Mouse (Mus musculus): ENCODE results near the gene Grem1.
A peak's percentile ranks its signal among the peaks of the same experiment; 100 is the strongest.

The Grem1 gene

DNA sequence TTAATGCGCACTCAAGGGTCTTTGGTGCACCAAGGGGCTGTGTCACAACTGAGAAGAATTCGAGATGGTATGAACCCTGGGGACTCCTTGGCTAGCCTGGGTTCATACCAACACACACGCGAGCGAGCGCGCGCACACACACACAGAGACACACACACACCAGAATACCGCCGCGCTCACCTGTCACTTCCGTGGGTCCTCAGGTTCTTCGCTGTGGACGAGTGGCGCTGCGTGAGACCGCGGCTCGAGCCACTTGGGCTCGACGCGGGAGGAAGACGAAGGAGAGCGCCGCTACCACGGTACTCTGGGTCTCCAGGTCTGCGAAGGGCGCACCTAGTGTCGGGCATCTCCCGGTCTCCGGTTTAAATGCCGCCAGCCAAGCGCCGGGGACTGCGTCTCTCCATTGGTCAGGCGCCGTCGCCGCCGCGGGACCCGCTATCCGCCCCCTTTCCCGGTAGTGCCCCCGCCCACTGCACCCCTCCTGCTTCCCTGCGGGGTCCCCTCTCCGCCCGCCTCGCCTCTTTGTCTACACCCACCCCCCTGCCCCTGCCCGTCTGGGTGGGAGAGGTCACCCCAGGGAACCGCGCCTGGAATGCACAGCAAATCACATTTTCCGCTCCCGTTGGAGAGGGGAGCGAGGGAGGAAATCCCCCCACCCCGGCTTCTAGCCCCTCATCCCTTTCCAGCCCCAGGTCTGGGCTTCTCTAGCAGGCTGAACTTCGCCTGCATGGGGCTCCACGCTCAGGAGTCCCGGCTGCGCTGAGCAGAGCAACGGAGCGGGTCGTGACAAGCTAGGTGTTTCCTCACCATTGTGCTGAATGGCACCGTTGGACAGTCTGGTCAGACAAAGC lies at the start of gene Grem1:
Grem1 (minus strand) TSS at position 336 of the 851 bp plus-strand sequence.
- peak; percentile 26 for DNase-seq

- DNase-seq, result peak; percentile 75
These were observed 49.2 kb upstream of the Grem1 start for GRCm38 (mm10) chr2:113807640-113808039.

GRCm38 (mm10) chr2:113806851-113807577 lies 48.6 kb upstream of the Grem1 start:
- DNase-seq, result no peak

GRCm38 (mm10) chr2:113805765-113806164 lies 47.3 kb upstream of the Grem1 start:
- DNase-seq, result no peak

- DNase-seq, result no peak
These were observed 45.3 kb upstream of the Grem1 start for GRCm38 (mm10) chr2:113803753-113804152.

- DNase-seq, result no peak
These were observed 42.4 kb upstream of the Grem1 start for GRCm38 (mm10) chr2:113800846-113801245.

DNA sequence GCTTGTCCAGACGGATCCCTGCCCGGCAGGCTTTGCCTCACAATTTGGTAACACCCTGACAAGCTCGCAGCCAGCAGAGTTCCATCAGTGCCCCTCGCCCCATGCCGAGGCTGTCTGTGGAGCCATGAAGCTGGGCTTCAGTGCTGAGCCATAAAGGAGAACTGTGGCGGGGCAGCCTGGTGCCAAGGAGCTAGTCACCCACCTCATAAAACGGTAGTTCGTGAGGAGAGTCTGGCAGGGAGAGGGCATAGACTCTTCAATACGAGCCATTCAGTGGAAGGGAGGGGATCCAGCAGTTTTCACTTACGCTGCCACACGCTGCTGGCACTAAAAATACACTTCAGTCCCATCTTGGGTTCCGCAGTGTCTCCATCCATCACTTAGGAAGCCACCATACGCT lies 40.2 kb upstream of the Grem1 start:
- no peak for DNase-seq

- no peak for DNase-seq
These were observed 36.7 kb upstream of the Grem1 start for GRCm38 (mm10) chr2:113795186-113795585.

DNA sequence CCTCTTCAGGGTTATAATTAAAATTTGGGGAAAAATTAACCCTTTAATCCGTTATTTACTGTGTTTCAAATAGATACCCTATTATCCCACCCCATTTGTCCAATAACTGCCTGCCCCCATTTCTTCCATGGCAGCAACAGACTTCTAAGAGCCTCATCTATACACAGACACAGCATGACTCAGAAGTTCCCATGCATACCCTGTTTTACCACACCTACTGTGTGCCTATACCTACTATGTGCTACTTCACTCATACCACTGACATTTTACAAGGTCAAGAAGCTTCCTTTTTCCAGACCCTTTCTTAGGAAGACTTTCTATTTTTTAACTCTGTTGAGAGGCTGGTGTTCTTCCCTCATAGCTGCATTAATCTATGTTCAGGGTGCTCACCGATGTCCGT lies 35.1 kb upstream of the Grem1 start:
- DNase-seq, result no peak

- DNase-seq, result no peak
These were observed 30.5 kb upstream of the Grem1 start for GRCm38 (mm10) chr2:113788821-113789387.

DNA sequence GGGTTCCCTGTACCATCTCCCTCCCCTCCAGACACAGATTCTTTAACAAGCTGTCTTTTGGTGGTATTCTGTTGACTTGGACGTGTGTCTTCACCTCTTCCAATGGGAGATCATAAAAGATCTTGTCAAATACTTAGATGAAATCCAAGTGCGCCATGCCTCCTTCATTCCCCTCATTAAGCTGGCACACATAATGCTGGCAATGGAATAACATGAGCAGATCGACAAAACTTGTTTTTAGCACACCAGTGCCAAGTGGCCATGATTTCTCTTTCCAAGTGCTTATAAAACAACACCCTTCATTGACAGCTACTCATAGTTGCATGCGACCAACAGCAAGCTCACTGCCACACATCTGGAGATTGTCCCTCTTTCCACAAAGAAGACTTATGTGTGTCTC lies 29.4 kb upstream of the Grem1 start:
- DNase-seq, result no peak

DNA sequence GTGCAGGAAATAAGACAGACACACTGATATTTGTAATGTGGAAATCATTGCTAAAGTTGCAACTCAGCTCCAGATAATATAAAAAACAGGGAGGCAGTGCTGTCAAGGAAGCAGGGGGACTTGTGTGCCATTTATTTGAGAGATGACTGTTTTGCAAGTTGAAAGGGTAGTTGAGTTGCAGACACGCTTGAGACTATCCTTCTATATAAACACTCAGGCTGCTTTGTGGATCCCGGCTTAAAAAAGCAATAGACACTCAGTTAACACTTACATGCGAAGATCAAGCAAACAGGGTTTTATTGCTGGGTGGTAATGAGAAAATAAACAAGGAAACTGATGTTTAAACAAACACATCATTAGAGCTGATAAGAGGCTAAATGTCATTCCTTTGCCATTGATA lies 26.4 kb upstream of the Grem1 start:
- DNase-seq, result no peak

DNA sequence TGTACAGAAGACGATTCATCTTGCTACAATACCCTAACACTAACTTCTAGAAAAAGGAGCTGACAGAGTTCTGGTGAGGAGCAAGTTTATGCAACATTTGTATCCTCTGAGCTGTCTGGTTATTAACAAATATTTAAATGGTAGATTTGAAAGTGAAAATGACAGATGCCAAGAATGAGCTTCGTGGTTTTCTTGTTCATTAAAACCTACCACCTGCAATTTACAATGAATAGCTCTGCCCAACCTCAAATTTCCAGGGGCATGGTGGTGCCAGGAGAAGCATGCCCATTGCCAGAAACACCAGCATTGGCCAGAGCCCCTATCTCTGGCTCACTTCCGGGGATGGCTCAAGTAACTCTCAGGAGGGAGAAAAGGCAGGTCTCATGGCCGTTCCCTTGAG lies 23.1 kb upstream of the Grem1 start:
- DNase-seq, result no peak

GRCm38 (mm10) chr2:113781107-113781506 lies 22.7 kb upstream of the Grem1 start:
- DNase-seq, result no peak

GRCm38 (mm10) chr2:113779336-113779735 lies 20.9 kb upstream of the Grem1 start:
- DNase-seq, result no peak

DNA sequence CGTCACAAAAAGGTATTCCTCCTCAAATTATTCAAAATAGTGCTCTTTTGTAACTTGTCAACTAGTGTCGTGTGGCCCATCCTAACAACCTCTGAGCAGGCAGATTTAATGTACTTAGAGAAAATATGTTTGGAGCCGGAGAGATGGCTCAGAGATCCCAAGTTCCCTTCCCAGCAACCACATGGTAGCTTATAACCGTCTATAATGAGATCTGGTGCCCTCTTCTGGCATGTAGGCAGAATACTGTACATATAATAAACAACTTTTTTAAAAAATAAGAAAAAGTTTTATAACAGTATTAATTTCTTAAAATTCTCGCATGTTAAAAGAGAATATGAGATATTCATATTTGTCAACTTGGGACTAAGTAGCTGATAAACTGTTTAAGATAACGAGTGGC lies 19.6 kb upstream of the Grem1 start:
- no peak for DNase-seq

- no peak for DNase-seq
These were observed 17.9 kb upstream of the Grem1 start for GRCm38 (mm10) chr2:113776297-113776696.

DNA sequence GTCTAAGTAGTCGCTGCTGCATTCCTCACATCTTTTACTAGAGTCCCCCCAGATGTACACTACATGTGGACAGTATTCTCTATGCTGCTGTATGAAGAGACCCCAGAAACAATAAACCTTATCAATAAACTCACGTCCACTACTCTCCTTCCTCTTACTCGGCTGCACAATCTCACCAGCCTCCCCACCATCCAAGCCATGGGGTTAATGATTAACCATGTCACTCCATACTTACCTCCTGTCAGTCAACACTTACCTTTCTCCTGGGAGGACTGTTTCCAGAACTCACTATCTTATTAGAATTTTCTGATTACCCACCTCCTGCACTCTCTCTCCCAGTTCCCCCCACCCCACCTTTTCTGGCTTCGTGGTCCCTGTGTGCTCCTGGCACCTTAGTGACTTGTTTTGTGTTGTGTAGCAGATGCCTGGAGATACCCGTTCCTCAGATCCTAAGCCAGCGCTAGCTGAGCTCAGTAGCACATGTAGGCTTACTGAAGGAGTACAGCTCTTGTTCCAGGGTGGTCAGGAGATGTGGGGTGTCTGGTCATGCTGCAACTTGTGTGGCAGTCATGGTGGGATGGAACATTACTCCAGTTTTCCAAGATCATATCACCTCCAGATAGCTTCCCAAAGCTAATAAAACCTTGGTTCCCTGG lies 15.8 kb upstream of the Grem1 start:
- no peak for DNase-seq

GRCm38 (mm10) chr2:113768541-113769303 lies 10.3 kb upstream of the Grem1 start:
- no peak for DNase-seq

- DNase-seq, result no peak
These were observed 7.4 kb upstream of the Grem1 start for GRCm38 (mm10) chr2:113765885-113766284.

DNA sequence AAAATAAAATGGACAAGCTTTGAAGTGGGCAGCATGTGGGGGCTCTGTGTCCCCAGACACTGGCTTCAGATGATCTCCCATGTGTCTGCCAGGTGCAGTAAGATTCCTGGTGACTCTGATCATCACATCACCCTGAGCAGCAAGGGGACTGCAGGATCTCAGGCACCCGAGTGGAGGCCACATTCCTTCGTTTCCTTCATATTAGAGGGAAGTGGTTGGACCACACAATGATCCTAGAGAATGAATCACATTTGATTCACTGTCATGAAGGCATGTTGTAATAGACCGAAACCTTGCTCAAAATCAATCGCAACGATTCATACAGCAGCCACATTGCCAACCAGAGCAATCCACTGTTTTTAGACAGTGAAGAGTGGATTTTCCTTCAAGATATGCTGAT lies 6.5 kb upstream of the Grem1 start:
- no peak for DNase-seq

DNA sequence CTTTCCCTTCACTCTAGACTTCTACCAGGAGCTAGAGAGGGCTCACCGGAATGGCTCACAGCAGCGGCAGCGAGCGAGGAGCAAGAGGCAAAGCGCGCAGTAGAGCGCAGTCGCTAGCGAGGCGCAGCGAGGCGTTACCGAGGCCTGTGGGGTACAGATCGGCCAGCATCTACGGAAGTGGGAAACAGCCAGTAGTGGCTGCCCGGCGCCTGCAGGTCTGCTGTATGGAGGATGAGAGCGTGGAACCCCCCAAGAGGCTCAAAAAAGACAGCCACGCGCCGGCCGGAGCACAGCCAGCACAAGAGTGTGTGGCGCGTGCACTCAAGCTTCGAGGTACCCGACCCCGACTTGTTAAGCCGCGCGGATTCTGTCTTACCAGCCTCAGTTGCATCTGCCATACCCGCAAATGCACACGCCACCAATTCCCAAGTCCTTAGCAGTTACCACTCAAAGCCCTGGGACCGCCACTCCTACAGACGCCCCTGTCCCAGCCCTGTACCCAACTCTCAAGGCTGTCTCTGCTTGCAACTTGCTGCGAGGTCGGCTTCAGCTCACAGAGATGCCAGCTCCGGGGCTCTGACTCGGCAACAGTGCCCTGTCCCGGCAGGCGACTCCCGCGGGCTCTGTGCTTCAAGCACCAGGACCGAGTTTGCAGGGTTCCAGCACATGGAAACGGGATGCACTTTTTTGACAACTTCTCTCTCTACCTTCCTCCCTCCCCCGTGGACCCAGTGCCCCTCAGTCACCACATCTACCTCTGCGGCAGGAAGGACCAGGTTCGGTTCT lies 728 bp downstream of the Grem1 start:
- DNase-seq, result peak; percentile 66

Data from right cerebral cortex, postnatal 14 days (tissue).